Mouse (Mus musculus) cerebellum, adult 2 months (tissue): ENCODE measurements around the gene Mrgprh.

Experiments
- CTCF ChIP-seq: fragments of 200-500 bp; IDR thresholded peaks from 2 replicates; pipeline ENCODE4 v1.5.1; 2011; ENCODE audit warnings: low read depth, mild to moderate bottlenecking, control low read depth, low read length, moderate library complexity, borderline replicate concordance; ENCODE audit not compliant: insufficient read depth
- POLR2A ChIP-seq: fragments of 200-500 bp; IDR thresholded peaks from 2 replicates; pipeline ENCODE4 v1.6.1; 2011; ENCODE audit warnings: low read length, control low read depth, borderline replicate concordance; ENCODE audit not compliant: insufficient read depth

GRCm38 (mm10) chr17:12853821-12854220, 22.0 kb upstream of the Mrgprh start:
- TF ChIP-seq CTCF, result no peak
- TF ChIP-seq POLR2A, result no peak
